Mouse (Mus musculus): Measurements from ENCODE around the gene Dnajb5.

DNA sequence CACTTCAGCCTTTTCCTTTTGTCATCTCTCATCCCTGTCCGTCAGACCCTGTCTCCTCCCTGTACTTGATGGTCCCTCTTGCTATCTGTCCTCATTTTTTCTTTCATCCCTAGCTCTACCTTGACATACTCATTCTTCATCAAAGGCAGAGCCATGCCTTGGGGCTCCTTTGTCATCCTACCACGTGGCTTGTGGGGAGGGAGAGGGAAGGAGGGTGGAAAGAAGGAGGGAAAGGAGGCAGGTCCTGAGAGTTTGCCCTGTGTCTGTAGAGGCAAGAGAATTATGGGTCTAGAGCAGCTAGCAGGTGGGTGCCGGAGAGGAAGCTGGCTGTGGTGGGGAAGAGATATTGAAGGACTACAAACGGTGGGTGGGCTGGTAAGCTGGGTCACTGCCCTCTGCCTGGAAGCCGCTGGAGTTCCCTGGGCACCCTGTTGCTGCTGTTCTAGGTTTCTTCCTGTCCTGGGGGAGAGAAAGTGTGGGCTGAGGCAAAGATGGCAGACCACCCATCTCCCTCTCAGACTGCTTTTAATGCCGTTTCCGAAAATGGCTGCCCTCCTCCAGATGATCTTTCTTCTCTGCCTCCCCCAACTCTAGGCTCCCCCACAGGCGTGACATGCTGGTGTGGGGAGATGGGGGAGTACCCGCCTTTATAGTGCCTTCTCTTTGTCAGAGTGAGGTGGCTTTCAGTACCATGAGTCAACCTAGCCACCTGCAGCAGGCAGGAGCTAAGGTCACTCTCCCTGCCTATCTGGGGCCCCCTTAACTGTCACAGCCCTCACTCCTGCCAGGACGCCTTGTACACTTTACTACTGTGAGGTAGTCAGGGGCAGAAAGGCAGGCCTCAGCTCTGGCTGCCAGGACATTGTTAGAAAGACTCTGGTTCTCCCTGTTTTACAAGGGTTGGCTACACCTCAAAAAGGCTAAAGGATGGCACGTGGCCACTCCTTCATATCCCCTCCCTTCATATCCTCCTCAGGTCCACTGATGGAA, 1.9 kb downstream of the Dnajb5 start:
- no peak for TF ChIP-seq POLR2A (IDR thresholded peaks at IDR 0.05; ENCODE audit: low read depth, low read length)
- no peak for TF ChIP-seq CTCF (conservative IDR thresholded peaks at IDR 0.05; ENCODE audit: insufficient read depth, insufficient read length, low read depth, low read length)
